Mouse (Mus musculus) erythroblast, adult 5-6 weeks (primary cell): ENCODE data around the gene Mthfd2l. TPM values are rescaled to one million over a fixed set of nuclear protein-coding genes. Genes with fewer than 3 reads are reported as not detected.

Source experiments
- ATAC-seq: replicated peaks from 2 replicates; pipeline ENCODE4 v1.8.0; 2016; ENCODE audit warnings: moderate number of reproducible peaks, mild to moderate bottlenecking, moderate TSS enrichment, inconsistent platforms; ENCODE audit not compliant: poor library complexity, low FRiP score, severe bottlenecking
- total RNA-seq, 2 experiments: library from RNA; stranded (forward) in 1 of 2; stranded (reverse) in 1 of 2; fragments of 150-400 nt in 1 of 2; fragments of 200-764, 138-1000 nt in 1 of 2; gene quantifications; 2 replicates each; pipeline versions ENCODE4 v1.2.3 to v1.2.4; 2015 to 2017; ENCODE audit warnings: low replicate concordance in 2 of 2

Gene Mthfd2l
- total RNA-seq (2015; ENCODE audit: low replicate concordance): 0.38 and 1.7 TPM in 2 replicates
- total RNA-seq (2017; ENCODE audit: low replicate concordance): 3.0 TPM in 1 of 2 replicates, not detected in the other

- peak; percentile 97 for ATAC-seq
These were observed at the start of gene Mthfd2l for GRCm38 (mm10) chr5:90930971-90931851. Gene Mthfd2l (plus strand): TSS chr5:90931117.

- no peak for ATAC-seq
These were observed 49.2 kb upstream of the Mthfd2l start for GRCm38 (mm10) chr5:90881682-90882081.

GRCm38 (mm10) chr5:90882146-90882545 lies 48.8 kb upstream of the Mthfd2l start:
- no peak for ATAC-seq

- ATAC-seq: no peak
These were observed 46.2 kb upstream of the Mthfd2l start for GRCm38 (mm10) chr5:90884628-90885242.

GRCm38 (mm10) chr5:90888661-90889060 lies 42.3 kb upstream of the Mthfd2l start:
- no peak for ATAC-seq

GRCm38 (mm10) chr5:90890519-90891463 lies 40.1 kb upstream of the Mthfd2l start, which contains the start of gene Cxcl1:
Gene Cxcl1 (plus strand): TSS chr5:90891241.
- no peak for ATAC-seq

- ATAC-seq: no peak
These were observed 39.5 kb upstream of the Mthfd2l start for GRCm38 (mm10) chr5:90891464-90891813.

GRCm38 (mm10) chr5:90894231-90894630 lies 36.7 kb upstream of the Mthfd2l start:
- ATAC-seq: no peak

GRCm38 (mm10) chr5:90897429-90897828 lies 33.5 kb upstream of the Mthfd2l start:
- no peak for ATAC-seq

GRCm38 (mm10) chr5:90899308-90899707 lies 31.6 kb upstream of the Mthfd2l start:
- no peak for ATAC-seq

- ATAC-seq: no peak
These were observed 30.8 kb upstream of the Mthfd2l start for GRCm38 (mm10) chr5:90900147-90900546.

- no peak for ATAC-seq
These were observed 30.2 kb upstream of the Mthfd2l start for GRCm38 (mm10) chr5:90900688-90901087.

- ATAC-seq: no peak
These were observed 28.3 kb upstream of the Mthfd2l start for GRCm38 (mm10) chr5:90902380-90903260.

GRCm38 (mm10) chr5:90903339-90904020 lies 27.4 kb upstream of the Mthfd2l start, which contains the start of gene Cxcl2:
Gene Cxcl2 (plus strand): TSS chr5:90903871.
- ATAC-seq: no peak

GRCm38 (mm10) chr5:90908983-90909382 lies 21.9 kb upstream of the Mthfd2l start:
- ATAC-seq: peak; percentile 57; the same call in 1 of the 2 replicates

GRCm38 (mm10) chr5:90919495-90919894 lies 11.4 kb upstream of the Mthfd2l start:
- ATAC-seq: no peak

GRCm38 (mm10) chr5:90922958-90923357 lies 8.0 kb upstream of the Mthfd2l start:
- ATAC-seq: no peak

- ATAC-seq: no peak; the same call in 1 of the 2 replicates
These were observed 371 bp upstream of the Mthfd2l start for GRCm38 (mm10) chr5:90930546-90930945.
